Mouse (Mus musculus): ENCODE data around the gene Pgm3.

DNA sequence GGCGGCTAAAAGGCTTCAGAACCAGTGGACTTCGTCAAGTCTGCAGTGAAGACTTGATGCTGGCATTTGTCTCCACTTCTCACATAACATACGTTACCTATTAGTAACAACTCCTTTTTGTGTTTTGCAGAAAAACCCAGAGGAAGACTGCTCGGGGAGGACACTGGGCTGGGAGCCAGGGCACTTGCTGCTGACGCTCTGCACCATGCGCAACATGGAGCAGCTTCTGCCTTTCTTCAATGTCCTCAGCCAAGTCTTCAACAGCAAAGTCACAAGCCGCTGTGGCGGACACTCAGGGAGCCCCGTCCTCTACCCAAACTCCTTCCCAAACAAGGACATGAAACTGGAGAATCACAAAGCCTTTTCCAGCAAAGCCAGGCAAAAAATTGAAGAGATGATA is 17.8 kb downstream of the Pgm3 start:
- TF ChIP-seq GATA1 (IDR thresholded peaks at IDR 0.05; ENCODE audit: borderline replicate concordance, low read length), result no peak
- no peak for TF ChIP-seq FLI1 (IDR thresholded peaks at IDR 0.05; ENCODE audit: low read length)
